Mouse (Mus musculus) CD4-positive, CD25-positive, alpha-beta regulatory T cell, adult 2 months (primary cell): ENCODE measurements at regions not wholly inside any gene's neighbourhood (a gene's known extent, or its start where the extent isn't known, plus 50 kb on each side); places are given as distances from the start of the nearest gene placed in this dataset.
A peak's percentile ranks its signal among the peaks of the same experiment; 100 is the strongest.

Experiments
- DNase-seq: peaks from one replicate; pipeline ENCODE4 v3.0.0-alpha.2; 2012; ENCODE audit warnings: low read depth, low spot score

DNA sequence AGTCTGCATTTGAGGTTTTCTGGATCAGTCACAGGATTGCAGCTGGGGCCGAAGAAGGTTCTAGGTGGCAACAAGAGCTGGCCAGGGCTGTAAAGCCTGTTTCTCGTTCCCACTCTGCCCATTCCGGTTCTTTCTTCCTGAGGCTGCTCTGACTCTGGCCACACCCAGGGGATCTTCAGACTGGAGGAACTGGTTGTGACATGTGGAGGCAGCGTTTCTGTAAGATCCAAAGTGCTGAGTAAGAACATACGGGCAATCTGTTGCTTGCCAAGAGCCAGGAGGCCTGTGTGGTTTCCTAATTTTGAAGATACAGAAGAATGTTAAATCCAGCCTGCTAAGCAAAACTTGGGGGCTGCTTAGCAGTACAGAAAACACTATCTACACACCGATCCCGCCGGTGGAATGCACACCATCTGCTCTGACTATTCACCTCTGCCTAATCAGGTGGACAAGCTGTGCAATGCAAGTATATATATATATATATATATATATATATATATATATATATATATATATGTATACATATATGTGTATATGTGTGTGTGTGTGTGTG, 99.3 kb upstream of the Bmp2k start:
- DNase-seq = no peak

DNA sequence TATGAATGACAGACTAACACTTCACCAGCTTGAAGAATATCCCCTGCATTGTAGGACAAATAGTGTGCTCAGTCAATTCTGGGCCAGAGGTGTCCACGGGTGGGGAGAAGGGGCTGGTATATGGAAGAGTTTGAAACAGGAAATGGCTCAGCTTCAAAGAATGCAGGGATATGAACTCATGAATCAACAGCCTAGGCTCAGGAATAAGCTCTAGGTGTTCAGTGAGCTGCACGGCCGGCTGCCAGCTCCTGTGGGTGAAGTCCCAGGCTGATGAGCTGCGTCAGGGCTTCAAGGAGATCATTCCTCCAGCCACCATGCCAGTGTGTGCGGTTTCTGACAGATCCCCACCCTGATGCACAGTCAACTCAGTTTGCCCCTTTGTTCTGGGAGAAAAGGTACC, 98.8 kb upstream of the Bmp2k start:
- DNase-seq = no peak

- DNase-seq = peak; percentile 30
Measured at GRCm38 (mm10) chr5:96905572-96906271, 91.8 kb upstream of the Bmp2k start.

- peak; percentile 41 for DNase-seq
Measured at GRCm38 (mm10) chr5:96908371-96908770, 89.1 kb upstream of the Bmp2k start.

GRCm38 (mm10) chr5:96909218-96909617, 88.3 kb upstream of the Bmp2k start:
- DNase-seq = no peak

DNA sequence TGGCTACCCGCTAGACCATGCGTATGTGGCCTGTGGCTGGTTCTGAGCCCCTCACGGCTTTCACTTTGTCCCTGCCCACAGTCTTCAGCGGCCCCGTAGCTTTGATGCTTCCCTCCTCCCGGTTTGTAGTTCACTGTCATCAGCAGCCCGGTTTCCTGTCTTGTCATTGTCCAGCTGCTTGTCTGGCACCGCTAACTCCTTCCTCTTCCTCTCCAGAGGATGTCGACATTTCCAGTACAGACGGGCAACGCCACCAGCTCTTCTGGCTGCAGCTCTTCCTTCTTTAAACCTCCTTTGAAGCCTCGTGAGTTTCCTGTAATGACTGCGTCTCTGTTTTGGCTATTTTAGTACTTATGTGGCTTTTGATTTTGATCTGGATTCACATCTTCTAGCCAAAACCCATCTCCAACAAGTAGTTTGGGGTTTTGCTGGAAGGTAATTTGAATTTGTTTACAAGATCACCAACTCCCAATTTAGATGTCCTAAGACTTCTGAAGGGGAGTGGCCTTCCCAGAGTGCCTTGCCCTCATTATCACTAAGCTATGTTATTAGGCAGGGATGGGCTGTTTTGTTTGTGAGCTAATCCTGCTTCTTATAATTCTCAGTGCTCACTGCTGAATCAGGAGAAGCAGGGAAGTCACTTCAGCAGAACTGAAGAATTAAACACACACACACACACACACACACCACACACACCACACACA, 85.8 kb upstream of the Bmp2k start:
- DNase-seq = peak; percentile 79

DNA sequence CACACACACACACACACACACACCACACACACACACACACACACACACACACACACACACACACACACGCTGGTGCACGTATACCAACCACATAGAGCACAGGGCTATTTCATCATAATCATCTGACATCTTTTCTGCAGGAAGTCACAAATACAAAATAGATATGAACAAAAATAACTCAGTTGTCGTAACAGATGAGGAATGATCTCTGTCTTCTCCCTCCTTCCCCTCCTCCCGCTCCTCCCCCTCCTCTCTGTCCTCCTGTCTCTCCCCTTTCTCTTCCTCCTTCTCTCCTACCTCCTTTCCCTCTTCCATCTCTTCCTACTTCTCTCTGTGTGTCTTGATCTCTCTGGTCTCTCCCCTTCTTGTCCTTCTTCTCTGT, 85.2 kb upstream of the Bmp2k start:
- DNase-seq = peak; percentile 64

GRCm38 (mm10) chr5:96912781-96913180, 84.7 kb upstream of the Bmp2k start:
- peak; percentile 52 for DNase-seq

DNA sequence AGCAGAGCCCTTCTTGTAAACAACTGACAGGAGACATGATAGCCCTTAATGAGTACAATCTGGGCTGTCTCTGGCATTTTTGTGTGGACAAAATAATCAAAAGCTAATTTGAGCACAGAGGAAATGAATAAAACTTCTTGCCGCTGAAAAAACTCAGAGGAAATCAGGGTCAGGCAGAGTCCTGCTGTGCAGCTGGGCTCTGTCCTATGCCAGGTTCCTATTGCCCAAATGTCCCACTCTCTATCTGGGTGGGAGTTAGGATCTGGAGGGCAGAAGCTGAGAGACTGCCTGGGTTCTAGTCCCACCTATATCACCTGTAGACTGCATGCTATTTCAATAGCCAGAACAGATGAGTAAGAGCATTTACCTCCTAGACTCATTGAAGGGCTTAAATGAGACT, 83.8 kb upstream of the Bmp2k start:
- peak; percentile 14 for DNase-seq

DNA sequence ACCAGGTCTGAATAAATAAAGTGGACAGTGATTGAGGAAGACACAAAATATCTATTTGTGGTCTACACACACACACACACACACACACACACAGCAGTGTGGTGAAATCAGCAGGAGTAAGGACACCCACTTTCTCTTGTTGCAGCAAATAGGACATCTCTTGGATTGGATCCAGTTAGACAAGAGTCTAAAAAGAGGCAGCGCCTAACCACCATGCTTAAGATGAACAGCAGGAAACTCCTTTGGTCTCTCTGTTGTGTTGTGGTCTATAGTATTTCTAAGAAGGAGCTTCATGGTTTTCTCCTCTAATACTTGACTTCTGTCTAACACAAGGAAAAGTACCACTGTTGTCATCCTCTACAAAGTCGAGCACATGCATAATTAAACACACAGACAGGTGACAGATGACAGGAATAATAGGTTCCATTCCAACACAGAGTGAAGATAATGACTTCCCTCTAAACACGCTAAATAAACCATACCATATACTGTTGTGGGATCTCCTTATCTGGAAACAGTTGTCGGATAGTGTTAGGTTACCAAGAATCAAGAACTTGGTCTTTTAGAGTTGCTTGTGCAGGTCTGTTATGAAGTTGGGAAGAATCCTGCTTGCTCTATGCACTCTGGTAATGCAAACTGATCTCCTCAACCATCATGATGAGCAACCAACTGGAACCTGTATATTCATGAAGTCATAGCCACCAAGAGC, 82.6 kb upstream of the Bmp2k start:
- peak; percentile 59 for DNase-seq

- DNase-seq = peak; percentile 89
Measured at GRCm38 (mm10) chr5:96916897-96917296, 80.6 kb upstream of the Bmp2k start.

- peak; percentile 69 for DNase-seq
Measured at GRCm38 (mm10) chr5:96917596-96918258, 79.8 kb upstream of the Bmp2k start.

DNA sequence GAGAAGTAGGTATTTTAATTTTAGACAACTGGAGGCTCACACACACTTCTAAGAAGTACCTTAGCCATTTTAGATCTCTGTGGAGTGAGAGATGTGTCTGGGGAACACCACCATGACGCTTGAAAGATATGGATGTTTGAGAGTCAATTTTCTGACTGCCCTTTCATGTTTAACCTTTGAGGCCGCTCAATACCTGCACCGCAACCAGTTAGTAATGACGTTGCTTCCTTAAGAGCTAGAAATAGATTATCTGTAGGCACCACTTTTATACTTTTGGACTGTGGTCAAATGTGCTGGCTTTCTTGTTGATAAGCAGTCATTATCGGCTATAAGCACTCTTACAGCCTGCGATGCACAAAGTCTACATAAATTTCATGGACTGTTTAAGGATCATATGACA, 78.3 kb upstream of the Bmp2k start:
- peak; percentile 70 for DNase-seq

DNA sequence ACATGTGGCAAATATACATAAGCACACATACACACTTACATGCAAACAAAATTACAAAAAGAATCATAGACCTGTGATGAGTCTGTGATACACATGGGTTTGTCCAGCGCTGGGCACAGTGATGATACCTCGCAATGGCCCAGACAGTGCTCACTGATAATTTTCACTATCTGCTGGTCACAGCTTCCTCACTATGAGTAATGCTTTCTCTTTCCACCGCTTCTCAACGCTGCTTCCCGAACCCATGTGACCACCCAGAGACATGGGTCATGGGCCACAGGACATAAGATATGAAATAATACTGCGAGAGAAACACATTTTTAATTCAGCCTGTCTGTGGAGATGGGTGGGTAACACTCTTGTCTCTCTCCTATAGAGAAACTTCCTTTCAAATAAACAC, 76.5 kb upstream of the Bmp2k start:
- peak; percentile 19 for DNase-seq

- peak; percentile 42 for DNase-seq
Measured at GRCm38 (mm10) chr5:96921511-96921910, 76.0 kb upstream of the Bmp2k start.

DNA sequence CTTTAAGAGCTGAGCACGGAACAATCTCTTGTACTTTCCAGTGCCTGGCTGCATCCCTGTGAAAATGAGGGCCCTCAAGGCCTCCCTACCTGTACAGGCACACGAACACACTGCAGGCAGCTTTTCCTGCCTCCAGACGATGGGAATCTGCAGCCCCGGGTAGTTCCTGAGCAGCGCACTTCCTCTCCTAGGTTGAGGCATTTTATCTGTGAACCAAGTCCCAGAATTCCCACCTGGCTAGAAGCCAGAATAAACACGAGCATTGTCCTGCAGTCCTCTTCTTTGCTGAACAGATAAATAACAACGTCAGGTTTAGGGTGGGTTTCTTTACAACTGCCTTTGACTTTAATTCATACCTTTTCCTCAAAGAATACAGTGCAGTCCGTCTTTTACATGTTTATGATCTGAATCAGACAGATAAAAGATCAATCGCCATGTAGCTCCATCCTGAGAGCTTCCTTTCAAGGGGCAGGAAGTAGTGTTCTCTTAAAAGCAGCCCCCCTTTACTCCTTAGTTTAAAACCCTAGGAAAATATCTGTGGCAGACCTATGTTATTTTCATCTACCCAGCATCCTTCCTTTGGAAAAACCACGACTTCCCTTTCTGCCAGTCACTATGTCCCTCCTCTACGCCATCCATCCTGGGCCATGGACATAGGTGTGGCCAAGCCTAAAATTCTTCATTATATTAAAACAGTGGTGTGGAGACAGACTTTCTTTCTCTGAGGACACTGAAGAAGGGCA, 75.3 kb upstream of the Bmp2k start:
- DNase-seq = peak; percentile 16

DNA sequence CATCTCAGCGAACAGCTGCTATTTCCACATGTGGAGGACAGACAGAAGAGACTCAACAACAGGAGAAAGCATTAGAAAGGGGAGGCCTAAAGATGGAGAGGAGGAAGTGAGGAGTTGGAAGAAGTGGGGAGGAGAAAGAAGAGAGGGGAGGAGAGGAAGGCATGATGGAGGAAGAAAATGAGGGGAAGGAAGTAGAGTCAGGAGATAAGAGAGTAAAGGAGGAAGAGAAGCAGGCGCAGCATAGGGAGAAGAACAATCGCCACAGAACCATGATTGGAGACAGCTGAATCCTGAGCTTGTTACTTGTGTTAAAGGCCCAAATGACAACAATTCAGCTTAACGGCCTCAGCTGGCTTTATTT, 74.8 kb upstream of the Bmp2k start:
- no peak for DNase-seq

DNA sequence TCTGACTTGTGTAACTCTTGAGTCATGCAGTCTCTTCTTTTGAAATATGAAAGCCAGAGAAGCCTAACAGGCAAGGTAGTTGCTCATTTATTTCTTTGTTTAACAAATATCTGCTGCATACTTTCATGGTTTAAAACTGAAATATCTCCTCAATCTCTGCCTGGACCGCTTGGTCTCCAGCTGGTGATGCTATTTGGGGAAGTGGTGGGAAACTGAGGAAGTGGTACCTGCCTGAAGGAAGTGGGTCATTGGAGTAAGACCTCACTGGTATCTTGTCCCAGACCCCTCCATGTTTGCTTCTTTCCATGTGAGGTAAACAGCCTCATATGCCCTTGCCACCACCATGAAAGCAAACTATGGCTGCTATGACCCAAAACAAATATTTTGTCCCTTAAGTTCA, 74.0 kb upstream of the Bmp2k start:
- no peak for DNase-seq

DNA sequence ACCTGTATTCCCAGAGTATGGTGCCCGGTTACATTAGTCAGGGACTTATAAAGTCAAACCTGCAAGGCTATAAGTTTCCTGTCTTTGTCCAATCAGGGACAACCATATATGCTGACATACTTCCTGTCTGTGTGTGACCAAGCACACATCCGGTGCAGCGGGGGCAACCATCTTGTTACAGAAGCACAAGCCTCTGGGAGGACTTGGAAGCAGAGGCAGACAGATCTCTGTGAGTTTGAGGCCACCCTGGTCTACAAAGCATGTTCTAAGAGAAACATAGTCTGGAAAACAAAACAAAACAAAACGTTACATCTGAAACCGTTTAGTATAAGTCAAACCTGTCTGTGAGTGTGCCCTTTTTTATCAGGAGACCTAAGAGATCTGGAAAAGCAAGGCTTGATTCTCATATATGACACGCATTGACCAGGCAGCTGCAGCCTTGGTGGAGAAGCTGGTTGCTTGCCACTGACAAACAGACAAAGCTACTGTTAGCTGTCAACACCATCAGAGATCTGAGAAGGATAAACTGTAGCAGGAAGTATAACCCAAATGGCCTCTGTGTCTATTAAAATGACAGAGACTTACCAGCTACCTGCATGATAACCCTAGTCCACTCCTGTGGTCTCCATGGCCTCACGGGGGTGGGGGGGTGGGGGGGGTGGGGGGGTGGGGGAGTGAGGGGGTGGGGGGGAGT, 72.6 kb upstream of the Bmp2k start:
- peak; percentile 51 for DNase-seq

DNA sequence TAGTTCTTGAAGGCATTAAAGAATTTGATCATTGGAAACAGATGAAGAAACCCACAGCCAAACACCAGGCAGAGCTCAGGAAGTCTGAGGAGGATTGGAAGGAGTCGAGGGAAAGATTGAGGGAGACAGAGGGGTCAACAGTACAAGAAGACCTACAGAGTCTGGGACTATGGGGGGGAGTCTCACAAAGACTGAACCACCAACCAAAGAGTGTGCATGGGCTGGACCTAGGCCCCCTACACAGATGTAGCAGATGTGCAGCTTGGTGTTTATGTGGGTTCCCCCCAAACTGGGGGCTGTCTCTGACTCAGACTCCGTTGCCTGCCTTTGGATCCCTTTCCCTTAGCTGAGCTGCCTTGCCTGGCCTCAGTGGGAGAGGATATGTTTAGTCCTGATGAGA, 71.5 kb upstream of the Bmp2k start:
- DNase-seq = no peak

GRCm38 (mm10) chr5:96931091-96931490, 66.4 kb upstream of the Bmp2k start:
- no peak for DNase-seq
